ENCODE assay signal across 11 mouse cellular contexts in the genomic region with DNA sequence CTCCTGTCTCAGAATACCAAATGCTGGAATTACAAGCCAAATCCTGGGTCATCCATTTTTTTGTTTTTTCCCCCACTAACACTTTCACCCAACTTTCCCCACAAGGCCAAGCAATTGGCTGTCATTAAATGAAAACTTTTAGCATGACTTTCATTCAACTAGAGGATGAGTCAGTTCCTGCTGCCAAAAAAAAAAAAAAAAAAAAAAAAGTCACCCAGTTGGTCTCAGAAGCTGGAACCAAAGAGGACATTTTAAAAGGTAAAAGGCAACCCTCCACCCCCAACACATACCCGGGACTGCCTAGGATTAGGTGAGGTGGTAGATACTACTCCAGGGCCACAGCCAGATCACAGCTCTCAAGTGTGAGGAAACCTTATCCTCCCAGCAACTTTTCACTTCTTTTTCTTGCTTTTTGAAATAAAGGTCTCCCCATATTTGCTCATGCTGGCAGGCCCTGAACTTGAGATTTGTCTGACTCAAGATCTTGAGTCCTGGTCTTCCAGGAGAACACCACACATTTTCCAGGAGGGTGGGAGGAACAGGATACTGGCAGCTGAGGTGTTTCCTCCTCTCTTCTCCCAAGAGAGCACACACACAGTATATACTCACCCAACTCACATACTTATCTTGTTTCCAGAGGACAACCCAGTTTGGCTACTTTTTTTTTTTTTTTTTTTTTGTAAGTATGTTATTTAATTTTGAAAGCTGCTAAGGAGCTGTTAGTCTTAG. TPM values are rescaled to one million over a fixed set of nuclear protein-coding genes. Genes with fewer than 3 reads are reported as not detected.
DNase-seq lines count a peak whose midpoint lies in the region; ATAC-seq and TF ChIP-seq lines count a peak whose summit lies in the region.
"Had no signal": no experiment of that assay in that cellular context is flagged by ENCODE, and none has a peak within 500 bp of the region (broad histone marks: within the 10 kb centered on the region; RNA-seq: fewer than 3 reads in every experiment).

No protein-coding gene starts in this region.

- TF ChIP-seq EP300 in CH12.LX (IDR thresholded peaks at IDR 0.05; ENCODE audit: low read length), result no peak

- dilution Hi-C loops in CH12.LX (cut with MboI; ENCODE audit: extremely low pct_ligation_motif_present, extremely low pct_unique_long_range_greater_than_20kb, low sequenced_read_pairs), result no loop called here

- in situ Hi-C loops in CH12.LX (cut with MboI; ENCODE audit: low pct_ligation_motif_present, low pct_unique_long_range_greater_than_20kb, low sequenced_read_pairs), result no loop called here

- ATAC-seq in liver, embryonic 13.5 days (ENCODE audit: low read depth), result no peak
- ATAC-seq: Patski had no signal

- H3K4me1 ChIP-seq in kidney, adult 2 months (ENCODE audit: control insufficient read depth, insufficient read depth, low read length), result peaks cover 49% of the 10 kb centered on the region
- H3K4me1 ChIP-seq in CH12.LX (ENCODE audit: control insufficient read depth in 1 of 2, insufficient read depth in 2 of 2), result peaks cover 10 to 65% of the 10 kb centered on the region in 2 experiments
- peaks cover 60% of the 10 kb centered on the region for H3K4me1 ChIP-seq in bone marrow macrophage, adult 2 months (ENCODE audit: control insufficient read depth, insufficient read depth, low read length)
- peaks cover 89% of the 10 kb centered on the region for H3K4me1 ChIP-seq in liver, embryonic 13.5 days (replicated peaks)

- no peaks in the 10 kb centered on the region for H3K9me3 ChIP-seq in CH12.LX (replicated peaks; ENCODE audit: low read length)
- no peaks in the 10 kb centered on the region for H3K9me3 ChIP-seq in liver, embryonic 13.5 days (replicated peaks)

- peaks cover 65% of the 10 kb centered on the region for H3K79me2 ChIP-seq in CH12.LX (replicated peaks; ENCODE audit: control insufficient read depth, extremely low read depth, insufficient read depth, poor library complexity, severe bottlenecking)

- TF ChIP-seq RAD21 in CH12.LX (IDR thresholded peaks at IDR 0.05; ENCODE audit: low read depth, low read length), result no peak

- H3K27ac ChIP-seq in kidney, adult 2 months (ENCODE audit: insufficient read depth, low read depth, low read length), result peak overlapping the region; percentile 84
- no peak overlapping the region for H3K27ac ChIP-seq in CH12.LX (ENCODE audit: insufficient read depth, low read depth)
- H3K27ac ChIP-seq in bone marrow macrophage, adult 2 months (ENCODE audit: insufficient read depth, low read depth, low read length), result peak overlapping the region; percentile 14
- H3K27ac ChIP-seq in liver, embryonic 13.5 days, result peak overlapping the region; percentile 92
- H3K27ac ChIP-seq: hindbrain, embryonic 14.5 days had no signal

- H3K4me2 ChIP-seq in CH12.LX (ENCODE audit: insufficient read depth, low read depth, poor library complexity, severe bottlenecking), result no peak overlapping the region
- H3K4me2 ChIP-seq in liver, embryonic 13.5 days, result peak overlapping the region; percentile 92
- H3K4me2 ChIP-seq: hindbrain, embryonic 14.5 days had no signal

- no peak overlapping the region; the same call in 1 of the 2 replicates for H3K4me3 ChIP-seq in kidney, adult 2 months (ENCODE audit: insufficient read depth, low read depth, low read length)
- no peak overlapping the region for H3K4me3 ChIP-seq in CH12.LX (replicated peaks in 1 of 3; ENCODE audit: low read depth in 2 of 3, low read length in 2 of 3, poor library complexity in 1 of 3)
- no peak overlapping the region for H3K4me3 ChIP-seq in bone marrow macrophage, adult 2 months (ENCODE audit: insufficient read depth, low read length)
- peak overlapping the region; percentile 24 for H3K4me3 ChIP-seq in liver, embryonic 13.5 days (replicated peaks)

- WGBS in kidney, adult 2 months, result 24% methylated on average over 1 of the region's 1 CpGs
- WGBS in liver, embryonic 13.5 days (ENCODE audit: insufficient replicate concordance), result 39% methylated on average over 1 of the region's 1 CpGs

- no peak for TF ChIP-seq POLR2A in kidney, adult 2 months (IDR thresholded peaks at IDR 0.05; ENCODE audit: low read depth, low read length)
- no peak for TF ChIP-seq POLR2A in CH12.LX (IDR thresholded peaks at IDR 0.05; ENCODE audit: low read depth, low read length)
- TF ChIP-seq POLR2A in bone marrow macrophage, adult 2 months (IDR thresholded peaks at IDR 0.05; ENCODE audit: borderline replicate concordance, low read depth, low read length), result no peak

- H3K36me3 ChIP-seq in kidney, adult 2 months (ENCODE audit: control insufficient read depth, insufficient read depth, low read length), result no peaks in the 10 kb centered on the region; the same call in 1 of the 2 replicates
- H3K36me3 ChIP-seq in CH12.LX (replicated peaks in 1 of 2; ENCODE audit: control insufficient read depth in 1 of 2, insufficient read depth in 1 of 2, low read length in 1 of 2), result peaks cover 0 to 24% of the 10 kb centered on the region in 2 experiments
- H3K36me3 ChIP-seq in liver, embryonic 13.5 days, result peaks cover 13% of the 10 kb centered on the region; the same call in 1 of the 2 replicates

- no peak overlapping the region for H3K9ac ChIP-seq in CH12.LX (ENCODE audit: insufficient read depth, low read depth)
- peak overlapping the region; percentile 99 for H3K9ac ChIP-seq in liver, embryonic 13.5 days
- H3K9ac ChIP-seq: hindbrain, embryonic 14.5 days had no signal

- H3K27me3 ChIP-seq in kidney, adult 2 months (replicated peaks; ENCODE audit: control insufficient read depth, insufficient read depth, low read length), result no peaks in the 10 kb centered on the region
- H3K27me3 ChIP-seq in CH12.LX (replicated peaks), result no peaks in the 10 kb centered on the region
- no peaks in the 10 kb centered on the region for H3K27me3 ChIP-seq in liver, embryonic 13.5 days
- H3K27me3 ChIP-seq: Patski had no signal

- TF ChIP-seq CTCF in kidney, adult 2 months (conservative IDR thresholded peaks at IDR 0.05; ENCODE audit: insufficient read depth, insufficient read length, low read depth, low read length), result no peak
- TF ChIP-seq CTCF in CH12.LX (conservative IDR thresholded peaks at IDR 0.05 in 1 of 2, IDR thresholded peaks at IDR 0.05 in 1 of 2; ENCODE audit: low read depth in 2 of 2, low read length in 2 of 2), result no peak
- no peak for TF ChIP-seq CTCF in bone marrow macrophage, adult 2 months (IDR thresholded peaks at IDR 0.05; ENCODE audit: low read depth, low read length)

- no peak for DNase-seq in kidney, adult 2 months
- no peak for DNase-seq in kidney, adult 11 months
- DNase-seq in CH12.LX (ENCODE audit: extremely low read depth) (no peak), MN1 (ENCODE audit: low spot score) (no peak)
- no peak for DNase-seq in liver, embryonic 13.5 days
- DNase-seq in ovary, postnatal 10 days (ENCODE audit: low spot score), result no peak
- DNase-seq in right cerebral cortex, postnatal 4 days, result no peak
- DNase-seq: spleen, adult 18-20 months had no signal

TF ChIP-seq in CH12.LX, 34 proteins besides CTCF, POLR2A, EP300 and RAD21:
- TF ChIP-seq MAX (IDR thresholded peaks at IDR 0.05; ENCODE audit: low read length) (no peak), KAT2A (IDR thresholded peaks at IDR 0.05; ENCODE audit: insufficient replicate concordance, low read length) (no peak), ZNF384 (IDR thresholded peaks at IDR 0.05; ENCODE audit: low read depth, low read length) (peak; percentile 79)

RNA-seq across cellular contexts. Expression of a gene that starts 4.0 kb away (rescaled TPM):
- 340 and 367 TPM in 2 replicates for polyA plus RNA-seq in kidney, adult 2 months (2012; rRNA removed)
- total RNA-seq in CH12.LX (2012; rRNA removed) (62.9 and 63.4 TPM in 2 replicates), CH12.LX (2014; rRNA removed) (45.9 and 56.9 TPM in 2 replicates)
- polyA plus RNA-seq in CH12.LX (2012; ENCODE audit: insufficient read length, low read depth), result 127 and 145 TPM in 2 replicates
- 92.7 and 105 TPM in 2 replicates for polyA plus RNA-seq in bone marrow macrophage, adult 2 months (2012; ENCODE audit: insufficient read depth, insufficient read length, missing spikeins)
- 116 and 131 TPM in 2 replicates for polyA plus RNA-seq in liver, embryonic 13.5 days (2015; fragmentation: Nextera tagmentation; extraction: Ambion mirVana)

RNA-seq across cellular contexts. Expression of a gene that starts 23.5 kb away (rescaled TPM):
- polyA plus RNA-seq in kidney, adult 2 months (2012; rRNA removed), result 321 and 343 TPM in 2 replicates
- total RNA-seq in CH12.LX (2012; rRNA removed) (513 and 551 TPM in 2 replicates), CH12.LX (2014; rRNA removed) (595 and 658 TPM in 2 replicates)
- 580 and 584 TPM in 2 replicates for polyA plus RNA-seq in CH12.LX (2012; ENCODE audit: insufficient read length, low read depth)
- polyA plus RNA-seq in bone marrow macrophage, adult 2 months (2012; ENCODE audit: insufficient read depth, insufficient read length, missing spikeins), result 228 TPM in 2 replicates
- polyA plus RNA-seq in liver, embryonic 13.5 days (2015; fragmentation: Nextera tagmentation; extraction: Ambion mirVana), result 294 and 308 TPM in 2 replicates

RNA-seq across cellular contexts. Expression of a gene that starts 23.7 kb away (rescaled TPM):
- polyA plus RNA-seq in kidney, adult 2 months (2012; rRNA removed), result 2.3 and 6.2 TPM in 2 replicates
- total RNA-seq in CH12.LX (2012; rRNA removed) (183 and 195 TPM in 2 replicates), CH12.LX (2014; rRNA removed) (112 and 114 TPM in 2 replicates)
- 395 and 401 TPM in 2 replicates for polyA plus RNA-seq in CH12.LX (2012; ENCODE audit: insufficient read length, low read depth)
- polyA plus RNA-seq in bone marrow macrophage, adult 2 months (2012; ENCODE audit: insufficient read depth, insufficient read length, missing spikeins), result 9.6 and 12.0 TPM in 2 replicates
- polyA plus RNA-seq in liver, embryonic 13.5 days (2015; fragmentation: Nextera tagmentation; extraction: Ambion mirVana), result 27.4 and 29.1 TPM in 2 replicates

Comparison
In these comparisons a context has a peak if more than half of its experiments do, and no peak if none do; other contexts are left out.
1. RNA of a gene that starts 23.7 kb away (polyA plus RNA-seq): 395 to 401 TPM in CH12.LX; 27.4 to 29.1 TPM in liver, embryonic 13.5 days, 9.6 to 12.0 TPM in bone marrow macrophage, adult 2 months and 2.3 to 6.2 TPM in kidney, adult 2 months; every median in the first group is over 10 times any median in the second.